Mouse (Mus musculus) central nervous system, embryonic 11.5 days (tissue): ENCODE results near the gene Atp8b5. TPM values are rescaled to one million over a fixed set of nuclear protein-coding genes. Genes with fewer than 3 reads are reported as not detected.

Experiments used
- polyA plus RNA-seq: library from polyadenylated mRNA; depleted of rRNA; stranded (reverse); fragments of >200 nt; gene quantifications from 2 replicates; pipeline ENCODE4 v1.2.3, GENCODE M21; 2012; rRNA removed

Gene Atp8b5
- polyA plus RNA-seq, result 0.83 and 0.85 TPM in 2 replicates

DNA sequence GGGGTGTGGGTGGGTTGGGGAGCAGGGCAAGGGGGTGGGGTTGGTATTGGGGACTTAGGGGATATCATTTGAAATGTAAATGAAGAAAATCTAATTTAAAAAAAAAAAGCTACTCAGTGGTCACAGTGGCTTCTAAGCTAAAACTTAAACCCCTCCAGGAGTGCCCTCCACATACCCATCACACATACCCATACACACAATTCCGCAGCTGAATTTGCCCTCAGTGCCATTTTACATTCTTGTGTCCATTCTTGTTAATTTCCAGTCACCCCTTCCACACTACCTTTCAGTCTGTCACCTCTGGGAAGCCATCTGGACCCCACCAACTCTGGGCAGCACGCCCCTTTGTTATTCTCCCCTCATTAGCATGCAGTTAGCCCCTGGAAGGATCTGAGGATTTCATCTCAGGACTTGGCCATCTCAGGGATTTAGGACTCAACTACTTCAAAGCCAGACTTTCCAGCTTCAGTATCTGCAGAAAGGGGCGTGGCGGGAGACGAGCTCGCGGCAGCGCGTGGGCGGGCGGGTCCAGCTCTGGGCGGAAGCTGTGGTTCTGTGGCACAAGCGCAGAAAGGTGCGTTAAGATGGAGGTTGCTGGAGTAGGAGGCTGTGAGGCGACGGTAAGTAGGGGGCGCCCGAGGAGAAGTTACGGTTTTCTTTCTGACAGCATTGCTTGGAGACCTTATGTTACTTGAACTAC is at the start of gene Atp8b5:
Gene Atp8b5, plus strand, starts transcription at position 537 of the 700 bp plus-strand sequence.

GRCm38 (mm10) chr4:43381408-43382154 is 114.6 kb downstream of the Atp8b5 start, which contains the start of gene Rusc2:
Gene Rusc2 (plus strand): TSS chr4:43381979.

Other genes with a start within 250 kb of the Atp8b5 start
- 24.8 and 26.7 TPM in 2 replicates for gene Pigo, start 241.3 kb upstream of the Atp8b5 start, polyA plus RNA-seq
- gene Stoml2, start 235.4 kb upstream of the Atp8b5 start, polyA plus RNA-seq, result 158 and 191 TPM in 2 replicates
- gene Fam214b, start 220.9 kb upstream of the Atp8b5 start, polyA plus RNA-seq, result 29.5 and 34.3 TPM in 2 replicates
- 30.4 and 42.7 TPM in 2 replicates for gene Unc13b, start 208.2 kb upstream of the Atp8b5 start, polyA plus RNA-seq
- 19.6 and 21.4 TPM in 2 replicates for gene Rusc2, start 114.8 kb downstream of the Atp8b5 start, polyA plus RNA-seq
- 0.46 and 0.47 TPM in 2 replicates for gene Fam166b, start 162.0 kb downstream of the Atp8b5 start, polyA plus RNA-seq
- 43.3 and 45.3 TPM in 2 replicates for gene Tesk1, start 174.8 kb downstream of the Atp8b5 start, polyA plus RNA-seq
- gene Cd72, start 187.5 kb downstream of the Atp8b5 start, polyA plus RNA-seq, result 0.35 and 0.38 TPM in 2 replicates
- not detected in 2 replicates for gene Sit1, start 216.6 kb downstream of the Atp8b5 start, polyA plus RNA-seq
- 46.4 and 49.4 TPM in 2 replicates for gene Ccdc107, start 225.7 kb downstream of the Atp8b5 start, polyA plus RNA-seq
- gene Arhgef39, start 232.5 kb downstream of the Atp8b5 start, polyA plus RNA-seq, result 41.5 and 64.0 TPM in 2 replicates
- gene Car9, start 239.8 kb downstream of the Atp8b5 start, polyA plus RNA-seq, result 0.37 and 1.3 TPM in 2 replicates